Mouse (Mus musculus): ENCODE results near the gene Heg1. TPM values are rescaled to one million over a fixed set of nuclear protein-coding genes. Genes with fewer than 3 reads are reported as not detected.

Gene Heg1
- total RNA-seq, 2 experiments from 2014 or later, result 25.0 to 25.2 TPM

DNA sequence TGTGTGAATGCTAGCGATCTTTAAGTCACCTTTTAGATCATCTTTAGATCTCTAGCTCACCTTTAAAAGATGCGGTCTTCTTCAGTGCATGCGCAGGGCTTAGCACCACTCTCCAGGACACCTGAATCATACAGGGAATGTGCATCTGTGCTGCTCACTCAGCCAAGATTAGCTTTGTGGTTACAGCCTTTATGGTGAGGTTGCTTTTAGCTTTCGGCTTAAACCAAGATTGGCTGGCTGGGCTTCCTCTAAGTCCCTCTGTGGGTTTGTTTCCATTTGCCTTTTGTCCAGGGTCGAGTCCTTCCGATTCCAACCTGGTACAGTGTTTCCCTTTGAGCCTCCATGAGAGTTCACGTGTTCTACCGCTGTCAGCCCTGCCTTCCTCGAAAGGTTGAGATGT lies 20.1 kb downstream of the Heg1 start:
- DNase-seq (ENCODE audit: low spot score in 2 of 2), result no peak

DNA sequence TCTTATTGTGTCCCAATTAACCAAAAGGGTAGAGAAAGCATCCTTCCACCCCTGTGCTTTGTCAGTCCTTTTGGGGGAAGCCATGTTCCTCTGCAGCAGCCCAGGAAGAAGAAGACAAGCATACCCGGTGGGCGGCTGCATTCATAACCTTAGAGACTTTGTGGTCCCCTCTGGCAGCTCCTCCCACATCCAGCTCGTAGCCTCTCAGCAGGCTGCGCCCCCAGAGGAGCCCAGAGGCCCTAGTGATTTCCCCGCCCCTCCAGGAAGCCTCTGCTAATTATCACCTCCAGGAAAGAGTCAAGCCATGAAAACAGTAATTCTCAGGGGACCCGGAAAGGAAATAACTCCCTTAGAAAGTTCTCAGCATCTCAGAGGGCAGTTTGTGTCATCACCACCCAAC lies 21.1 kb downstream of the Heg1 start:
- no peak for DNase-seq (ENCODE audit: low spot score in 2 of 2)

GRCm38 (mm10) chr16:33706111-33706890 lies 22.1 kb downstream of the Heg1 start:
- DNase-seq (ENCODE audit: low spot score in 2 of 2), result no peak

GRCm38 (mm10) chr16:33708031-33708430 lies 23.9 kb downstream of the Heg1 start:
- no peak for DNase-seq (ENCODE audit: low spot score in 2 of 2)

GRCm38 (mm10) chr16:33708585-33709397 lies 24.6 kb downstream of the Heg1 start:
- DNase-seq (ENCODE audit: low spot score in 2 of 2), result no peak

DNA sequence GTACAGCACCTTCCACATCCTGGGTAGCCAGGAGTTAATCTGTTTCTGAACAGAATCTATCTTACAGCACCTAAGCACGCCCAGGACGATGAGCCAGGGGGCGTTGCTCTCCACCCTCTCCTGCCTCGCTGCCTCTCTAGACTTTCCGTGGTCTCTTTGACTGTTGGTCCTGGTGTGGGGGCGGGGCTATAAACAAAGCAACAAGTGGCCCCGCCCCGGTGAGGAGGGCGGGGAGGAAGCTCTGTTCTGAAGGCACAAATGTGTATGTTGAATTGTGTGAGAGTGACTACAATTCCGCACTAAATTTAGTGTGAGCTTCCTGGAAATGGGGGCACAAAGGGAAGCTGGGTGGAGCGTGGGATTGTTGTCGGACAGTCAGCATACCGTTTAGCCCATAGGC lies 30.1 kb downstream of the Heg1 start:
- DNase-seq (ENCODE audit: low spot score in 2 of 2), result peak in 1 of 2 experiments; percentile 30

GRCm38 (mm10) chr16:33723241-33723640 lies 39.1 kb downstream of the Heg1 start:
- DNase-seq (ENCODE audit: low spot score in 2 of 2), result no peak

GRCm38 (mm10) chr16:33723983-33724382 lies 39.8 kb downstream of the Heg1 start:
- DNase-seq (ENCODE audit: low spot score in 2 of 2), result no peak

GRCm38 (mm10) chr16:33726261-33726660 lies 42.1 kb downstream of the Heg1 start:
- DNase-seq (ENCODE audit: low spot score in 2 of 2), result no peak

DNA sequence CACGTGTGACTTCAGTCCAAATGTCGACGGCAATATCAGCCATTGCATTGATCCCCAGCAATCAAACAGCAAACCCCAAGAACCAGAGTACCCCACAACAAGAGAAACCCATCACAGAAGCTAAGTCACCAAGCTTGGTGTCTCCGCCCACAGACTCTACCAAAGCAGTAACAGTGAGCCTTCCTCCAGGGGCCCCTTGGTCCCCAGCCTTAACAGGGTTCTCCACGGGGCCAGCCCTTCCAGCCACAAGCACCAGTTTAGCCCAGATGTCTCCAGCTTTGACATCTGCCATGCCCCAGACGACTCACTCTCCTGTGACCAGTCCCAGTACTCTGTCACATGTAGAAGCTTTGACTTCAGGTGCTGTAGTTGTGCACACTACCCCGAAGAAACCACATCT lies 42.7 kb downstream of the Heg1 start:
- DNase-seq (ENCODE audit: low spot score in 2 of 2), result no peak

DNA sequence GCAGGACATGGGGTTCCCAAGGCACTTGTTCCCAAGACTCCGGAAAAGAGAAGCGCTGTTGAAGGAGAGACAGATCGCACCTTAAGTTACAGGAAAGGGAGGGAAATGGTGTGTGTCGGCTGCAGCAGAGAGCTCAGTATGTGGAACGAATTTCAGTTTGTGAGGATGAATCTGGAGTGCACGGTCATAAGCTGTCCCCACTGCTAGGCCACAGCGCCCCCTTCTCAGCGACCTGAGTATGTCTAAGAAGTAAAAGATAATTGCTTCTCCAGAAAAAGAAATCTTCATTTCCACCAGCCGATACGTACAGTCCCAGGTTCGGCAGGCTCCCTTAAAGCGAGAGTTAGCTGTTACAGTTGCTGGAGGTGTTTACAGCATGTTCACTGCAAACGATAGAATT lies 44.3 kb downstream of the Heg1 start:
- no peak for DNase-seq (ENCODE audit: low spot score in 2 of 2)

- no peak for DNase-seq (ENCODE audit: low spot score in 2 of 2)
Observed at GRCm38 (mm10) chr16:33731291-33731690, 47.1 kb downstream of the Heg1 start.

GRCm38 (mm10) chr16:33732237-33732749 lies 48.1 kb downstream of the Heg1 start:
- no peak for DNase-seq (ENCODE audit: low spot score in 2 of 2)

DNA sequence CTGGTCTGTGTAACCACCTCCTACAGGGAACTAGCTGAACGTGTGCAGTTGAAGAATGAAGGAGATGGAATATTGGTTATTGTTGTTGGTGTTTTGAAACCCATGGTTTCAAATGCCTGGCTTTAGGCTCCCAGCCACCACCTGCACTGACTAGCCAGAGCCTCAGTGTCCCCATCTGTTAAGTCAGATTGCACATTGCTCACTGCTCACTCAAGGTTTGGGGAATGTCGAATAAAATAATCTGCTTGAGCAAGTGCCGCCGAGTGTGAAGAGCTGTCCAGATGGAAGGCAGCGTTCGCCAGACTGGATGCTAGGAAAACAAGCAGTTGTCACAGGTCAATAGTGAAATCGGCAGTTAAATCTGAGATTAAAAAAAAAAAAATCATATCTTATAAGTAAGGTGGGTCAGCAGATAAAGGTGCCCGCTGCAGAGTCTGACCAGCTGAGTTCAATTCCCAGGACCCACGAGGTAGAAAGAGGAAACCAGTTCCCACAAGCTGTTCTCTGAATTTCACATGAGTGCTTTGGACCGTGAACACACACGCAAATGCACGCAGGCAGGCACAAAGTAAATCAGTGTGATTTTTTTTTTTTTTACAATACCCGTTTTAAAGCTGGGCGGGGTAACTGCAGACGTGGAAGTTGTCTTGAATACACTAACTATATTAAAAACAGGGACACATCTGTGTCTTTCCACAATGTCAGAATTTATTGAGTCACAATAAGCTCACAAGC lies 48.8 kb downstream of the Heg1 start:
- DNase-seq (ENCODE audit: low spot score in 2 of 2), result no peak

DNA sequence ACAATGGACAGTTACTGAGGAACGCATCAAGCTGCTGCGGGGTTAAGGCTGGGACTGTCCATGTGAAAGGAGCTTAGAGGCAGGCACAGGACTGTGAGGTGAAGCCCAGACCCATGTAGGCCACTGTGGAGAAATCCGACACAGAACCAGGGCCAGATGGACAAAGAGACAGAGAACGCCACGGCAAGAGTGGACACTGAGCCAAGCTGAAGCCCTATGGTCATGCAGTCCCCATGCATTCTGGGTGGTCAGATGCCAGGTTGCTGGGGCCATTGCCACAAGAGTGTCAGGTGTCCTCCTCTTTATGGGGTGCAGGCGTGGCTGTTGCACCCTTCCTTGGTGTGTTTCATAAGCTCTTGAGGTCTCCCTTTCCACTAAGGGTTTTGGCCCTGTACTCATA lies 49.7 kb downstream of the Heg1 start:
- DNase-seq (ENCODE audit: low spot score in 2 of 2), result no peak

- DNase-seq (ENCODE audit: low spot score in 2 of 2), result peak in 1 of 2 experiments; percentile 27
Observed at GRCm38 (mm10) chr16:33734545-33734944, 50.4 kb downstream of the Heg1 start.

DNA sequence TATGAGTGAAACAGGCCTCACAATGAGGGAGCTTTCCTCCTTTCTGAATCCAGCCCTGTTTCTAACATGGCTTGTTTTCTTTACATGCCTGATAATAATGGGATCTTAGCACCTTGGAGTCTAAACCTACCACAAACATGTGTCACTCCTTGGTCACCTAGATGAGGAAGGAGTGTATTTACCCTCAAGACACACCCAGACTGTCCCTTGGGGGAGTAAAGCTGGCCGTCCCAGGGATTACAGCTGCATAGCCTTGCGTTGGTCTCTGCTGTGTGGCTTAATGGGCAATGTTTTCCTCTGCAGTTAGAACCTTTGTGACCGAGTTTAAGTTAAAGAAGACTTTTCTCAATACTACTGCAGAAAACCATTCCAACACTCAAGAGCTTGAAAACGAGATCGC lies 51.1 kb downstream of the Heg1 start:
- DNase-seq (ENCODE audit: low spot score in 2 of 2), result no peak

- DNase-seq (ENCODE audit: low spot score in 2 of 2), result no peak
Observed at GRCm38 (mm10) chr16:33735791-33736190, 51.6 kb downstream of the Heg1 start.

DNA sequence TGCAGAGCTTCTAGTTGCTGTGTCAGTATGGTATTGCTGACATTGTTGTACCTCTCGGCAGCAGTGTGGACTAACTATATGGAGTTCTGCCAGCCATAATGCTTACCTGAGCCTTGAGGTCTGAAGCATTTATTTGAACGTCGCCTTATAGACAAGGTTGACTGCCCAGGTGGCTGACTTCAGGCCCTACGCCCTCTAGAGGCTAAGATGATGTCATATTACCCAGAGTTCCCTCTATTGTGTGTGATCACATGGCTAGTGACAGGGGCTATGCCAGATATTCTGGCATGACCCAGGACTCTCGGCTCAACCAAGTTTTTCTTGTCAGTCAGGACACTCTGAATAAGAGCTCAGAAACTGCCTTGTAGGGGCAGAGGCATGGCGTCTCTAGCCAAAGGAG lies 52.6 kb downstream of the Heg1 start:
- DNase-seq (ENCODE audit: low spot score in 2 of 2), result no peak

- DNase-seq (ENCODE audit: low spot score in 2 of 2), result no peak
Observed at GRCm38 (mm10) chr16:33738949-33739719, 55.0 kb downstream of the Heg1 start.

DNA sequence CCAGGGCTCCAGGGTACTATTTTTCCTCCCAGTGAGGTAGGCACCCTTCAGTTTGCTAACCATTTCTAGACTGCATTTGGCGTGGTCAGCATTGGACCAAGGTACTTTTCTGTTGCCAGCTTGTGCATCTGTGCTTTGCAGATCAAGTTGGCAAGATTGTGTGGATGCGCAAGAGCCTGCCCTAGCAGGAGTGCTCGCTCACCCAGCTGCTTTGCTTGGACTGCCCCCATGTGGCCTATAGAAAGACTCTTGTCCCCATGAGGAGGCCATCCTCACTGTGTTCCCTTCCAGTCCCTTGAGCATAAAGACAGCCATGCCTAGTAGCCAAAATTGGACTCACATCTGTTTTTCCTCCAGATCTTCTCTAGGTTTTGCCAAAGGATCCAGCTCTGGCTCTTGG lies 55.6 kb downstream of the Heg1 start:
- peak; percentile 72 to 76 for DNase-seq (ENCODE audit: low spot score in 2 of 2)

Measured in left cerebral cortex, adult 18-20 months (tissue).